Mouse (Mus musculus) embryonic facial prominence, embryonic 13.5 days (tissue): Measurements from ENCODE around the gene Arl10. TPM values are rescaled to one million over a fixed set of nuclear protein-coding genes. Genes with fewer than 3 reads are reported as not detected.

Source experiments
- ATAC-seq: fragments of 200-750 bp; cut with Nextera tagmentation; 2 replicates; pipeline ENCODE4 v1.8.0; 2017; ENCODE audit warnings: low read depth; ENCODE audit not compliant: insufficient number of reproducible peaks, insufficient read depth, low FRiP score, low TSS enrichment
- H3K27ac ChIP-seq: fragments of 300-500 bp; sonication (generic); 2 replicates; pipeline ENCODE4 v1.5.1; 2015; ENCODE audit warnings: moderate library complexity, mild to moderate bottlenecking, inconsistent platforms
- H3K27me3 ChIP-seq: fragments of 300-500 bp; sonication (generic); 2 replicates; pipeline ENCODE4 v1.6.1; 2015; ENCODE audit warnings: mild to moderate bottlenecking, inconsistent platforms
- H3K36me3 ChIP-seq: fragments of 300-500 bp; sonication (generic); 2 replicates; pipeline ENCODE4 v1.6.1; 2015; ENCODE audit warnings: mild to moderate bottlenecking, inconsistent platforms
- H3K4me1 ChIP-seq: fragments of 300-500 bp; sonication (generic); 2 replicates; pipeline ENCODE4 v1.6.1; 2015; ENCODE audit warnings: inconsistent platforms
- H3K4me2 ChIP-seq: fragments of 300-500 bp; sonication (generic); 2 replicates; pipeline ENCODE4 v1.6.1; 2015; ENCODE audit warnings: moderate library complexity, mild to moderate bottlenecking, inconsistent platforms
- H3K4me3 ChIP-seq: fragments of 300-500 bp; sonication (generic); 2 replicates; pipeline ENCODE4 v1.5.1; 2015; ENCODE audit warnings: mild to moderate bottlenecking, inconsistent platforms
- H3K9ac ChIP-seq: fragments of 300-500 bp; sonication (generic); 2 replicates; pipeline ENCODE4 v1.6.1; 2015; ENCODE audit warnings: mild to moderate bottlenecking, inconsistent platforms
- H3K9me3 ChIP-seq: fragments of 300-500 bp; sonication (generic); 2 replicates; pipeline ENCODE4 v1.6.1; 2016; ENCODE audit warnings: inconsistent platforms
- WGBS: fragments of 180-500 bp; shearing (Covaris S2); methylation state at CpG from one replicate; pipeline ENCODE4 v1.1.7; 2015; ENCODE audit warnings: mixed read lengths; 5-methylcytosine and 5-hydroxymethylcytosine counted together
- microRNA-seq: library from miRNA; unstranded; fragments of <30 nt; microRNA quantifications from one replicate; pipeline ENCODE4, GENCODE M21; 2016
- polyA plus RNA-seq: library from polyadenylated mRNA; unstranded; fragments of >200 nt; fragmentation: Nextera tagmentation; extraction: Ambion mirVana; gene quantifications from 2 replicates; pipeline ENCODE4 v1.2.1, GENCODE M21; 2015

Gene Arl10
- polyA plus RNA-seq, 1 experiment from 2014 or later, result 33.8 TPM

- under 1% methylated on average over 27 of the region's 27 CpGs for WGBS
- no peak for ATAC-seq
These were observed 47.2 kb downstream of the Arl10 start for GRCm38 (mm10) chr13:54621960-54622521.

DNA sequence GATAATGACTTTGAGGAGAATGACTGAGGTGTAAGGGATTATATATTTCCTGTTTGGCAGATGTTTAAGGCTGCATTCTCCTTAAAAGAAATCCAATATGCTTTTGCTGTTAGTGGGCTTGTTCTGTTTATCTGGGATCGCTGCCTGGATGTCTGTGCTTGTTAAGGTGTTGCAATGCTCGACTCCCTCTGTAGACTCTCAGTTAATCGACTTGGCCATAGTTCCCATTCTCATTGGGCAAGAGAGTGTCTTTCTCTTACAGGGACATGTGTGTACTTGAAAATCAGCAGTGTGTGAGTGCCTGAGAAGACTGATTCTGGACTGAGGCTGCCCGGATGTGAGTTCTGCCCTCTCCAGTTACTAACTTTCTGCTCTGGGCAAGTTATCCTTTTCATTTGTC is 54.3 kb downstream of the Arl10 start:
- Histone ChIP-seq H3K36me3 (peaks cover 28% of the 10 kb centered on the region), H3K9ac (no peak overlapping the region), H3K4me2 (no peak overlapping the region), H3K27me3 (no peaks in the 10 kb centered on the region), H3K27ac (no peak overlapping the region), H3K4me1 (no peaks in the 10 kb centered on the region; the same call in 1 of the 2 replicates), H3K4me3 (no peak overlapping the region), H3K9me3 (no peaks in the 10 kb centered on the region)
- no peak for ATAC-seq
- 77% methylated on average over 4 of the region's 4 CpGs for WGBS

More at GRCm38 (mm10) chr13:54621960-54622521, 47.2 kb downstream of the Arl10 start:
- Histone ChIP-seq H3K36me3 (0 out of 2 replicates have a peak, but pooled peaks cover 4% of the 10 kb centered on the region), H3K4me2 (peak overlapping the region; percentile 77), H3K27ac (peak overlapping the region; percentile 88), H3K4me1 (peaks cover 11% of the 10 kb centered on the region), H3K9me3 (no peaks in the 10 kb centered on the region), H3K9ac (peak overlapping the region; percentile 97), H3K27me3 (no peaks in the 10 kb centered on the region), H3K4me3 (peak overlapping the region; percentile 94)

Small RNA genes within 50 kb of the gene (microRNA-seq; reads per million reads assigned to microRNA genes)
- gene Gm24195, result not detected

Other genes starting within 250 kb of the Arl10 start
- 7.3 and 7.4 TPM in 2 replicates for gene Cplx2, start 203.7 kb upstream of the Arl10 start, polyA plus RNA-seq
- 132 and 152 TPM in 2 replicates for gene Thoc3, start 106.2 kb upstream of the Arl10 start, polyA plus RNA-seq
- 16.3 and 17.2 TPM in 2 replicates for gene Simc1, start 71.2 kb upstream of the Arl10 start, polyA plus RNA-seq
- gene 4833439L19Rik, start 9.6 kb upstream of the Arl10 start, polyA plus RNA-seq, result 150 and 153 TPM in 2 replicates
- 97.5 and 113 TPM in 2 replicates for gene Nop16, start 15.1 kb downstream of the Arl10 start, polyA plus RNA-seq
- 168 and 183 TPM in 2 replicates for gene Higd2a, start 15.2 kb downstream of the Arl10 start, polyA plus RNA-seq
- 38.0 and 39.1 TPM in 2 replicates for gene Cltb, start 36.3 kb downstream of the Arl10 start, polyA plus RNA-seq
- gene Faf2, start 46.8 kb downstream of the Arl10 start, polyA plus RNA-seq, result 82.8 and 92.9 TPM in 2 replicates
- gene Rnf44, start 118.9 kb downstream of the Arl10 start, polyA plus RNA-seq, result 58.3 and 62.8 TPM in 2 replicates
- 1.4 TPM in 1 of 2 replicates, not detected in the other for gene Cdhr2, start 126.4 kb downstream of the Arl10 start, polyA plus RNA-seq
- 0.44 and 0.46 TPM in 2 replicates for gene Gprin1, start 174.9 kb downstream of the Arl10 start, polyA plus RNA-seq
- 0.20 TPM in 1 of 2 replicates, not detected in the other for gene Sncb, start 191.6 kb downstream of the Arl10 start, polyA plus RNA-seq
- not detected in 2 replicates for gene Eif4e1b, start 209.0 kb downstream of the Arl10 start, polyA plus RNA-seq
- 7.5 and 7.6 TPM in 2 replicates for gene Tspan17, start 214.4 kb downstream of the Arl10 start, polyA plus RNA-seq